Mouse (Mus musculus) liver, embryonic 14.5 days (tissue): ENCODE results near the gene Zc3h13. TPM values are rescaled to one million over a fixed set of nuclear protein-coding genes. Genes with fewer than 3 reads are reported as not detected.

Experiments used
- ATAC-seq: fragments of 200-750 bp; cut with Nextera tagmentation; 2 replicates; pipeline ENCODE4 v1.8.0; 2017; ENCODE audit warnings: moderate number of reproducible peaks, mild to moderate bottlenecking, moderate library complexity; ENCODE audit not compliant: insufficient read depth
- DNase-seq, 3 experiments: peaks; one replicate each; pipeline ENCODE4 v3.0.0-alpha.2; 2012 to 2013; ENCODE audit warnings: low read depth in 3 of 3, low spot score in 3 of 3
- H3K27ac ChIP-seq: fragments of 300-500 bp; sonication (generic); 2 replicates; pipeline ENCODE4 v1.5.1; 2014; ENCODE audit warnings: moderate library complexity, mild to moderate bottlenecking, control low read depth, inconsistent platforms
- H3K27me3 ChIP-seq: fragments of 300-500 bp; sonication (generic); 2 replicates; pipeline ENCODE4 v1.6.1; 2014; ENCODE audit warnings: mild to moderate bottlenecking, low read length, moderate library complexity; ENCODE audit not compliant: control insufficient read depth, insufficient read depth
- H3K36me3 ChIP-seq: fragments of 300-500 bp; sonication (generic); replicated peaks from 2 replicates; pipeline ENCODE4 v1.6.1; 2014; ENCODE audit warnings: low read depth; ENCODE audit not compliant: control insufficient read depth, insufficient read depth
- H3K4me1 ChIP-seq, 2 experiments: fragments of 200-500 bp in 1 of 2; fragments of 300-500 bp in 1 of 2; sonication (generic) in 1 of 2; replicated peaks; 2 replicates each; pipeline ENCODE4 v1.6.1; 2012 to 2014; ENCODE audit warnings: antibody characterized with exemption in 1 of 2, inconsistent platforms in 1 of 2, low read length in 1 of 2; ENCODE audit not compliant: control insufficient read depth in 2 of 2, insufficient read depth in 2 of 2
- H3K4me2 ChIP-seq: fragments of 300-500 bp; sonication (generic); 2 replicates; pipeline ENCODE4 v1.6.1; 2014; ENCODE audit warnings: low read depth, mild to moderate bottlenecking, control low read depth, moderate library complexity
- H3K4me3 ChIP-seq, 2 experiments: fragments of 200-500 bp in 1 of 2; fragments of 300-500 bp in 1 of 2; sonication (generic) in 1 of 2; 2 replicates each; pipeline ENCODE4 v1.5.1; 2012 to 2014; ENCODE audit warnings: low read depth in 2 of 2, low read length in 2 of 2, mild to moderate bottlenecking in 2 of 2, control low read depth in 1 of 2, inconsistent platforms in 1 of 2, moderate library complexity in 1 of 2; ENCODE audit not compliant: insufficient read depth in 1 of 2
- H3K9ac ChIP-seq: fragments of 300-500 bp; sonication (generic); replicated peaks from 2 replicates; pipeline ENCODE4 v1.6.1; 2014; ENCODE audit warnings: mild to moderate bottlenecking, control low read depth, moderate library complexity
- H3K9me3 ChIP-seq: fragments of 300-500 bp; sonication (generic); 2 replicates; pipeline ENCODE4 v1.6.1; 2016; ENCODE audit warnings: low read length, mixed read lengths; ENCODE audit not compliant: control insufficient read depth
- CTCF ChIP-seq: IDR thresholded peaks from 2 replicates; pipeline ENCODE4 v1.5.1; 2016; ENCODE audit warnings: antibody characterized with exemption, low read depth, control low read depth
- EP300 ChIP-seq: IDR thresholded peaks from 2 replicates; pipeline ENCODE4 v1.6.1; 2016; ENCODE audit warnings: antibody characterized with exemption, low read depth
- WGBS: fragments of 180-500 bp; shearing (Covaris S2); extraction: QIAGEN DNeasy Blood & Tissue Kit; methylation state at CpG from one replicate; pipeline ENCODE4 v1.1.7; 2014; ENCODE audit not compliant: insufficient replicate concordance; 5-methylcytosine and 5-hydroxymethylcytosine counted together
- polyA plus RNA-seq, 2 experiments: library from polyadenylated mRNA; depleted of rRNA in 1 of 2; stranded (reverse) in 1 of 2; unstranded in 1 of 2; fragments of >200 nt; fragmentation: Nextera tagmentation in 1 of 2; extraction: Ambion mirVana in 1 of 2; gene quantifications; 2 replicates each; pipeline versions ENCODE4 v1.2.1 to v1.2.3; 2012 to 2014

Gene Zc3h13
- polyA plus RNA-seq, 2 experiments: 8.1 to 9.2 TPM

- Histone ChIP-seq H3K27ac (no peak overlapping the region), H3K27me3 (no peaks in the 10 kb centered on the region), H3K4me3 (no peak overlapping the region), H3K9me3 (no peaks in the 10 kb centered on the region), H3K4me2 (no peak overlapping the region), H3K36me3 (no peaks in the 10 kb centered on the region), H3K4me1 (no peaks in the 10 kb centered on the region), H3K9ac (no peak overlapping the region)
- no peak for TF ChIP-seq EP300
- TF ChIP-seq CTCF: no peak
- peak in 2 of 3 experiments; percentile 6 to 9 for DNase-seq
- WGBS: 23% methylated on average over 11 of the region's 11 CpGs
- no peak for ATAC-seq
These were observed 82.6 kb downstream of the Zc3h13 start for GRCm38 (mm10) chr14:75366741-75367140.

GRCm38 (mm10) chr14:75367503-75367902, 83.3 kb downstream of the Zc3h13 start:
- ATAC-seq (no peak), DNase-seq (no peak)
- WGBS: 29% methylated on average over 3 of the region's 3 CpGs
- Histone ChIP-seq H3K9ac (no peak overlapping the region), H3K4me2 (no peak overlapping the region), H3K27me3 (no peaks in the 10 kb centered on the region), H3K36me3 (no peaks in the 10 kb centered on the region), H3K4me3 (no peak overlapping the region), H3K9me3 (no peaks in the 10 kb centered on the region), H3K4me1 (no peaks in the 10 kb centered on the region), H3K27ac (no peak overlapping the region)
- no peak for TF ChIP-seq CTCF
- no peak for TF ChIP-seq EP300

- Histone ChIP-seq H3K9me3 (no peaks in the 10 kb centered on the region), H3K4me3 (no peak overlapping the region), H3K9ac (no peak overlapping the region), H3K27ac (no peak overlapping the region), H3K4me1 (no peaks in the 10 kb centered on the region), H3K27me3 (no peaks in the 10 kb centered on the region), H3K36me3 (no peaks in the 10 kb centered on the region), H3K4me2 (no peak overlapping the region)
- DNase-seq: no peak
- ATAC-seq: no peak
- 63% methylated on average over 5 of the region's 5 CpGs for WGBS
- TF ChIP-seq EP300: no peak
These were observed 85.7 kb downstream of the Zc3h13 start for GRCm38 (mm10) chr14:75369880-75370279.

- H3K9ac ChIP-seq: no peak overlapping the region
- no peaks in the 10 kb centered on the region for H3K36me3 ChIP-seq
- no peak overlapping the region for H3K4me3 ChIP-seq
- TF ChIP-seq EP300: no peak
- H3K27me3 ChIP-seq: no peaks in the 10 kb centered on the region
- no peak overlapping the region for H3K4me2 ChIP-seq
- 49% methylated on average over 11 of the region's 11 CpGs for WGBS
- H3K27ac ChIP-seq: no peak overlapping the region
- H3K9me3 ChIP-seq: no peaks in the 10 kb centered on the region
- ATAC-seq (no peak), DNase-seq (no peak)
- no peaks in the 10 kb centered on the region for H3K4me1 ChIP-seq
These were observed 90.9 kb downstream of the Zc3h13 start for GRCm38 (mm10) chr14:75375006-75375598.

GRCm38 (mm10) chr14:75376256-75376655, 92.1 kb downstream of the Zc3h13 start:
- ATAC-seq: no peak
- WGBS: 20% methylated on average over 2 of the region's 2 CpGs

More at GRCm38 (mm10) chr14:75376256-75376655, 92.1 kb downstream of the Zc3h13 start:
- H3K27me3 ChIP-seq: no peaks in the 10 kb centered on the region
- no peaks in the 10 kb centered on the region for H3K36me3 ChIP-seq
- no peak for DNase-seq
- no peak overlapping the region for H3K9ac ChIP-seq
- no peak overlapping the region for H3K4me3 ChIP-seq
- no peaks in the 10 kb centered on the region for H3K4me1 ChIP-seq
- no peaks in the 10 kb centered on the region for H3K9me3 ChIP-seq
- H3K27ac ChIP-seq: no peak overlapping the region
- no peak overlapping the region for H3K4me2 ChIP-seq
- TF ChIP-seq EP300 (no peak), CTCF (no peak)
